Mouse (Mus musculus): Measurements from ENCODE around the gene Arl15.

DNA sequence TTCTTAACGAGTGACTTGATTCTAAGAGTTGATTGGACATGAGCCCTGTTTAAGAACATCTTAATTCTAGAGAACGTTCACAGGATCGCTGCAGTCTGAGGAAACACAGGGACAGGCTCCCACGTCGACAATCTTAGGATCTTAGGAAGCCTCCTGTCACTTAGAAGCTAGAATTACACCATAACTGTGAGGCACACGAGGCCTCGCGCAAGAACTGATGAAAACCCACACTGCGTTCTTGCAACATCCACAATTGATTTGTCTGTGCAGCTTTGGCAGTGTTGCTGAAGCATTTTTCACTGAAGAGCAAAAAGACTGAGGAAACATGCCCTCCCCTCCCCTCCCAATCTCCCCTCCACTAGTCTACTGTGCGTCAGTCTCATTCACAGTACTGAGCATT, 196.4 kb downstream of the Arl15 start:
- TF ChIP-seq CTCF (IDR thresholded peaks at IDR 0.05) (no peak), EP300 (IDR thresholded peaks at IDR 0.05) (no peak)
